10 mouse cellular contexts compared by ENCODE assay signal in the genomic region with DNA sequence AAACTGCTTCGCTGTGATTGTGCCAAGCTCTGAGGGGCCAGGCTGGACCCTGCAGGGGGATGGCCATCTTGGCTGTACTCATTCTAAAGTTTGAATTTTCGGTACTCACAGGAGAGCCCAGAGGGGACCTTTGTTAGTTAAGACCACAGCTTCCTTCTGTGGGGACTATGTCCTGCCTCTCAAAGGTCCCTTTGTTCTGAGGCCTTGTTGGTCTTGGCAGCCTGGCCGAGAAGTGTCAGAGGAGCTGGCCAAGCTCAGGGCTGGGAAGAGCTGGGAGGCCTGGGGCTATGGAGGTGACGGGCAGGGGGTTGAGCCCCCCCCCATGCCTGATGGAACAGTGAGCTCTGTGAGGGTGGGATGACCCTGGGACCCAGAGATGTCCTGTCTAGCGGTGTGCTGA. TPM values are rescaled to one million over a fixed set of nuclear protein-coding genes. Genes with fewer than 3 reads are reported as not detected.
DNase-seq lines count a peak whose midpoint lies in the region; ATAC-seq and TF ChIP-seq lines count a peak whose summit lies in the region.
"Had no signal": no experiment of that assay in that cellular context is flagged by ENCODE, and none has a peak within 500 bp of the region (broad histone marks: within the 10 kb centered on the region; RNA-seq: fewer than 3 reads in every experiment).

No protein-coding gene starts in this region.

- peak overlapping the region; percentile 42; the same call in 1 of the 2 replicates for H3K27ac ChIP-seq in lung, embryonic 16.5 days (ENCODE audit: low read length)
- peak overlapping the region; percentile 72 for H3K27ac ChIP-seq in hindbrain, embryonic 16.5 days (ENCODE audit: low read depth, low read length)
- H3K27ac ChIP-seq in olfactory bulb, adult 2 months (ENCODE audit: insufficient read depth, low read depth, low read length): no peak overlapping the region
- H3K27ac ChIP-seq: liver, embryonic 14.5 days had no signal

- H3K36me3 ChIP-seq in lung, embryonic 16.5 days (ENCODE audit: control insufficient read depth, insufficient read depth, low read length): no peaks in the 10 kb centered on the region
- no peaks in the 10 kb centered on the region for H3K36me3 ChIP-seq in hindbrain, embryonic 16.5 days (ENCODE audit: control insufficient read depth, insufficient read depth, low read length)

- no peak overlapping the region for H3K4me3 ChIP-seq in lung, embryonic 16.5 days (ENCODE audit: low read length)
- no peak overlapping the region for H3K4me3 ChIP-seq in hindbrain, embryonic 16.5 days (ENCODE audit: low read length)
- H3K4me3 ChIP-seq in olfactory bulb, adult 2 months (ENCODE audit: insufficient read depth, low read depth, low read length): no peak overlapping the region

- peak; percentile 39 to 60 for DNase-seq in cerebellum, postnatal 10 days
- no peak for DNase-seq in cerebellum, adult 9-10 months
- DNase-seq in lung, postnatal 36 days: no peak
- DNase-seq in kidney, postnatal 36 days: no peak
- no peak for DNase-seq in urinary bladder, adult 2 months (ENCODE audit: low spot score)
- DNase-seq: kidney, postnatal 4 days had no signal

- WGBS in lung, embryonic 16.5 days: 54% methylated on average over 5 of the region's 5 CpGs
- WGBS in hindbrain, embryonic 16.5 days: 38% methylated on average over 5 of the region's 5 CpGs
- WGBS in olfactory bulb, adult 2 months: 64% methylated on average over 5 of the region's 5 CpGs

- peak overlapping the region; percentile 9; the same call in 1 of the 2 replicates for H3K9ac ChIP-seq in lung, embryonic 16.5 days (ENCODE audit: low read length)
- H3K9ac ChIP-seq in hindbrain, embryonic 16.5 days (ENCODE audit: low read depth, low read length): 0 out of 2 replicates have a peak overlapping the region, but pooled peaks have one; percentile 28
- H3K9ac ChIP-seq: liver, embryonic 14.5 days had no signal

- H3K4me2 ChIP-seq in lung, embryonic 16.5 days (ENCODE audit: low read depth, low read length): no peak overlapping the region
- no peak overlapping the region for H3K4me2 ChIP-seq in hindbrain, embryonic 16.5 days (ENCODE audit: low read length)

- no peak for ATAC-seq in lung, embryonic 16.5 days (ENCODE audit: low read depth)
- peak; percentile 82 for ATAC-seq in hindbrain, embryonic 16.5 days

- H3K9me3 ChIP-seq in lung, embryonic 16.5 days (ENCODE audit: control insufficient read depth, low read length): no peaks in the 10 kb centered on the region
- H3K9me3 ChIP-seq in hindbrain, embryonic 16.5 days (ENCODE audit: control insufficient read depth, low read length): no peaks in the 10 kb centered on the region

- TF ChIP-seq CTCF in olfactory bulb, adult 2 months (IDR thresholded peaks at IDR 0.05; ENCODE audit: insufficient read depth, low read depth, low read length): no peak

- H3K4me1 ChIP-seq in lung, embryonic 16.5 days (replicated peaks; ENCODE audit: control insufficient read depth, insufficient read depth, low read length): peaks cover 10% of the 10 kb centered on the region
- H3K4me1 ChIP-seq in hindbrain, embryonic 16.5 days (ENCODE audit: control insufficient read depth, insufficient read depth, low read depth, low read length): peaks cover 13% of the 10 kb centered on the region
- peaks cover 20% of the 10 kb centered on the region for H3K4me1 ChIP-seq in olfactory bulb, adult 2 months (ENCODE audit: control insufficient read depth, insufficient read depth, low read length)

- H3K27me3 ChIP-seq in lung, embryonic 16.5 days (ENCODE audit: control insufficient read depth, insufficient read depth, low read depth, low read length): no peaks in the 10 kb centered on the region
- H3K27me3 ChIP-seq in hindbrain, embryonic 16.5 days (replicated peaks; ENCODE audit: control insufficient read depth, insufficient read depth, low read length): no peaks in the 10 kb centered on the region

- TF ChIP-seq POLR2A in olfactory bulb, adult 2 months (IDR thresholded peaks at IDR 0.05; ENCODE audit: insufficient read depth, low read depth, low read length): 0 out of 2 replicates have a peak, but pooled peaks have one; percentile 17

RNA-seq across cellular contexts. Expression of gene Tent5b, which starts 36.8 kb away (rescaled TPM):
- polyA plus RNA-seq in lung, embryonic 16.5 days (2015; fragmentation: Nextera tagmentation; extraction: Ambion mirVana): 1.6 and 1.9 TPM in 2 replicates
- 0.32 and 0.36 TPM in 2 replicates for polyA plus RNA-seq in hindbrain, embryonic 16.5 days (2015; fragmentation: Nextera tagmentation; extraction: Ambion mirVana)
- not detected in 2 replicates for polyA plus RNA-seq in olfactory bulb, adult 2 months (2012; ENCODE audit: insufficient read depth, insufficient read length, low replicate concordance, missing spikeins)
- 26.0 and 32.2 TPM in 2 replicates for polyA plus RNA-seq in urinary bladder, adult 2 months (2012; rRNA removed)

RNA-seq across cellular contexts. Expression of gene Trnp1, which starts 55.3 kb away (rescaled TPM):
- 0.18 and 0.79 TPM in 2 replicates for polyA plus RNA-seq in lung, embryonic 16.5 days (2015; fragmentation: Nextera tagmentation; extraction: Ambion mirVana)
- 5.8 and 12.1 TPM in 2 replicates for polyA plus RNA-seq in hindbrain, embryonic 16.5 days (2015; fragmentation: Nextera tagmentation; extraction: Ambion mirVana)
- not detected in 2 replicates for polyA plus RNA-seq in olfactory bulb, adult 2 months (2012; ENCODE audit: insufficient read depth, insufficient read length, low replicate concordance, missing spikeins)
- 25.1 and 49.7 TPM in 2 replicates for polyA plus RNA-seq in urinary bladder, adult 2 months (2012; rRNA removed)

Comparison
In these comparisons a context has a peak if more than half of its experiments do, and no peak if none do; other contexts are left out.
1. DNase-seq: peak in cerebellum, postnatal 10 days (2 of 2); none in cerebellum, adult 9-10 months (single experiment), lung, postnatal 36 days (single experiment), kidney, postnatal 36 days (0 of 2) and urinary bladder, adult 2 months (single experiment).